ENCODE assay signal across 11 mouse cellular contexts in genomic region chr11:113266706-113267105, GRCm38 (mm10).
DNase-seq lines count a peak whose midpoint lies in the region; ATAC-seq lines count a peak whose summit lies in the region.
"Had no signal": no experiment of that assay in that cellular context is flagged by ENCODE, and none has a peak within 500 bp of the region (broad histone marks: within the 10 kb centered on the region; RNA-seq: fewer than 3 reads in every experiment).

No protein-coding gene starts in this region.

- H3K4me2 ChIP-seq in hindbrain, embryonic 16.5 days (ENCODE audit: low read length) = no peak overlapping the region
- H3K4me2 ChIP-seq: heart, embryonic 11.5 days; lung, embryonic 14.5 days had no signal

- H3K9ac ChIP-seq in hindbrain, embryonic 16.5 days (ENCODE audit: low read depth, low read length) = no peak overlapping the region
- H3K9ac ChIP-seq: lung, embryonic 14.5 days had no signal

- no peak overlapping the region for H3K27ac ChIP-seq in hindbrain, embryonic 16.5 days (ENCODE audit: low read depth, low read length)

- DNase-seq in frontal cortex, postnatal 25 days (ENCODE audit: low spot score in 2 of 2) = no peak
- DNase-seq in retina, postnatal 1 day = peak; percentile 51
- no peak for DNase-seq in retina, embryonic 14.5 days (ENCODE audit: low spot score)
- peak; percentile 30 for DNase-seq in right cerebral cortex, postnatal 4 days
- DNase-seq in yolk sac, embryonic 10.5 days (ENCODE audit: low spot score) = no peak
- no peak for DNase-seq in lung, postnatal 36 days
- DNase-seq: lung, embryonic 14.5 days had no signal

- H3K9me3 ChIP-seq in hindbrain, embryonic 16.5 days (ENCODE audit: control insufficient read depth, low read length) = no peaks in the 10 kb centered on the region

- H3K27me3 ChIP-seq in hindbrain, embryonic 16.5 days (replicated peaks; ENCODE audit: control insufficient read depth, insufficient read depth, low read length) = no peaks in the 10 kb centered on the region

- H3K4me1 ChIP-seq in hindbrain, embryonic 16.5 days (ENCODE audit: control insufficient read depth, insufficient read depth, low read depth, low read length) = peaks cover 11% of the 10 kb centered on the region

- 33% methylated on average over 4 of the region's 4 CpGs for WGBS in hindbrain, embryonic 16.5 days

- no peaks in the 10 kb centered on the region for H3K36me3 ChIP-seq in hindbrain, embryonic 16.5 days (ENCODE audit: control insufficient read depth, insufficient read depth, low read length)

- peak; percentile 50 for ATAC-seq in frontal cortex, adult (ENCODE audit: low TSS enrichment)
- peak; percentile 73 for ATAC-seq in hindbrain, embryonic 16.5 days
- ATAC-seq: intestine, embryonic 16.5 days had no signal

- H3K4me3 ChIP-seq in hindbrain, embryonic 16.5 days (ENCODE audit: low read length) = no peak overlapping the region

Comparison
In these comparisons a context has a peak if more than half of its experiments do, and no peak if none do; other contexts are left out.
1. DNase-seq: peak in retina, postnatal 1 day (single experiment) and right cerebral cortex, postnatal 4 days (single experiment); none in frontal cortex, postnatal 25 days (0 of 2), retina, embryonic 14.5 days (single experiment), yolk sac, embryonic 10.5 days (single experiment) and lung, postnatal 36 days (single experiment).